Mouse (Mus musculus) C2C12 (cell line): ENCODE data around the gene D1Ertd622e. TPM values are rescaled to one million over a fixed set of nuclear protein-coding genes. Genes with fewer than 3 reads are reported as not detected.

Source experiments
- H3K27me3 ChIP-seq: one replicate; pipeline ENCODE4 v1.6.1; 2011; ENCODE audit not compliant: control insufficient read depth, insufficient read depth, insufficient read length
- H3K36me3 ChIP-seq: one replicate; pipeline ENCODE4 v1.6.1; 2011; ENCODE audit not compliant: control insufficient read depth, insufficient read depth
- H3K4me3 ChIP-seq: one replicate; pipeline ENCODE4 v1.5.1; 2011; ENCODE audit warnings: mild to moderate bottlenecking, control low read depth; ENCODE audit not compliant: poor library complexity, insufficient read depth, severe bottlenecking
- H3K79me2 ChIP-seq: one replicate; pipeline ENCODE4 v1.6.1; 2011; ENCODE audit not compliant: control insufficient read depth, insufficient read depth
- H3K79me3 ChIP-seq: one replicate; pipeline ENCODE4 v1.6.1; 2011; ENCODE audit warnings: low read depth, control low read depth
- H3ac ChIP-seq: one replicate; pipeline ENCODE3; 2011; ENCODE audit warnings: low read depth; ENCODE audit not compliant: control insufficient read depth, insufficient read length
- CEBPB ChIP-seq: IDR thresholded peaks from one replicate; pipeline ENCODE4 v1.6.1; 2011; ENCODE audit warnings: low read depth, mild to moderate bottlenecking, control low read depth, moderate library complexity
- CTCF ChIP-seq: IDR thresholded peaks from one replicate; pipeline ENCODE4 v1.5.1; 2011; ENCODE audit not compliant: control insufficient read depth, insufficient read depth, insufficient read length
- FOSL1 ChIP-seq: IDR thresholded peaks from one replicate; pipeline ENCODE4 v1.8.0; 2011; ENCODE audit warnings: mild to moderate bottlenecking, low read length; ENCODE audit not compliant: poor library complexity, insufficient read depth, severe bottlenecking
- MAX ChIP-seq: IDR thresholded peaks from one replicate; pipeline ENCODE4 v1.6.1; 2011; ENCODE audit warnings: mild to moderate bottlenecking, control low read depth
- MYOD1 ChIP-seq: IDR thresholded peaks from one replicate; pipeline ENCODE4 v1.6.1; 2011; ENCODE audit warnings: low read depth; ENCODE audit not compliant: control insufficient read depth, insufficient read length
- MYOG ChIP-seq: IDR thresholded peaks from one replicate; pipeline ENCODE4 v1.6.1; 2011; ENCODE audit not compliant: control insufficient read depth, insufficient read length; ENCODE audit errors: extremely low read depth
- USF1 ChIP-seq: IDR thresholded peaks from one replicate; pipeline ENCODE4 v1.6.1; 2011; ENCODE audit warnings: low read depth, mild to moderate bottlenecking, control low read depth, moderate library complexity
- polyA plus RNA-seq: library from polyadenylated mRNA; unstranded; fragments of >200 nt; fragmentation: generic; extraction: Trizol; gene quantifications from one replicate; pipeline ENCODE4 v1.2.1, GENCODE M21; 2012; ENCODE audit warnings: missing spikeins

The D1Ertd622e gene
- polyA plus RNA-seq, 1 experiment: 22.5 TPM

- Histone ChIP-seq H3K79me2 (no peaks in the 10 kb centered on the region), H3K27me3 (no peaks in the 10 kb centered on the region)
These were observed 32.0 kb upstream of the D1Ertd622e start for GRCm38 (mm10) chr1:97693825-97694224.

GRCm38 (mm10) chr1:97688756-97689155 is 26.9 kb upstream of the D1Ertd622e start:
- no peak overlapping the region for H3K4me3 ChIP-seq
- H3ac ChIP-seq: no peak overlapping the region
- H3K79me3 ChIP-seq: no peaks in the 10 kb centered on the region
- H3K79me2 ChIP-seq: no peaks in the 10 kb centered on the region
- H3K27me3 ChIP-seq: no peaks in the 10 kb centered on the region
- H3K36me3 ChIP-seq: no peaks in the 10 kb centered on the region
- TF ChIP-seq MYOG (no peak), MYOD1 (no peak), USF1 (no peak), FOSL1 (no peak), CTCF (no peak), MAX (no peak), CEBPB (no peak)

More at GRCm38 (mm10) chr1:97693825-97694224, 32.0 kb upstream of the D1Ertd622e start:
- TF ChIP-seq CTCF (no peak), USF1 (no peak), FOSL1 (no peak), MYOD1 (no peak), MAX (no peak), CEBPB (no peak), MYOG (no peak)
- Histone ChIP-seq H3K79me3 (no peaks in the 10 kb centered on the region), H3K36me3 (no peaks in the 10 kb centered on the region), H3K4me3 (no peak overlapping the region), H3ac (no peak overlapping the region)

GRCm38 (mm10) chr1:97676526-97677177 is 14.8 kb upstream of the D1Ertd622e start:
- Histone ChIP-seq H3K36me3 (no peaks in the 10 kb centered on the region), H3K4me3 (no peak overlapping the region), H3K79me3 (no peaks in the 10 kb centered on the region), H3K79me2 (no peaks in the 10 kb centered on the region), H3ac (no peak overlapping the region), H3K27me3 (no peaks in the 10 kb centered on the region)
- TF ChIP-seq MAX: no peak
- no peak for TF ChIP-seq MYOD1
- no peak for TF ChIP-seq MYOG
- no peak for TF ChIP-seq FOSL1
- TF ChIP-seq USF1: no peak
- TF ChIP-seq CTCF: no peak
- no peak for TF ChIP-seq CEBPB

GRCm38 (mm10) chr1:97676115-97676514 is 14.2 kb upstream of the D1Ertd622e start:
- H3ac ChIP-seq: no peak overlapping the region
- no peaks in the 10 kb centered on the region for H3K36me3 ChIP-seq
- TF ChIP-seq MYOG (no peak), CEBPB (no peak), CTCF (no peak), USF1 (no peak), MAX (no peak), MYOD1 (no peak), FOSL1 (no peak)

GRCm38 (mm10) chr1:97672849-97673248 is 11.0 kb upstream of the D1Ertd622e start:
- Histone ChIP-seq H3K79me2 (no peaks in the 10 kb centered on the region), H3K36me3 (no peaks in the 10 kb centered on the region), H3K79me3 (no peaks in the 10 kb centered on the region), H3K4me3 (no peak overlapping the region), H3ac (no peak overlapping the region), H3K27me3 (no peaks in the 10 kb centered on the region)
- peak; percentile 34 for TF ChIP-seq CEBPB
- TF ChIP-seq USF1: no peak
- no peak for TF ChIP-seq MYOD1
- TF ChIP-seq MAX: no peak
- no peak for TF ChIP-seq CTCF

More at GRCm38 (mm10) chr1:97676115-97676514, 14.2 kb upstream of the D1Ertd622e start:
- no peaks in the 10 kb centered on the region for H3K27me3 ChIP-seq
- no peak overlapping the region for H3K4me3 ChIP-seq
- no peaks in the 10 kb centered on the region for H3K79me2 ChIP-seq
- H3K79me3 ChIP-seq: no peaks in the 10 kb centered on the region

GRCm38 (mm10) chr1:97667288-97667687 is 5.4 kb upstream of the D1Ertd622e start:
- H3K4me3 ChIP-seq: no peak overlapping the region
- no peaks in the 10 kb centered on the region for H3K27me3 ChIP-seq
- no peak overlapping the region for H3ac ChIP-seq
- TF ChIP-seq MYOD1 (no peak), USF1 (no peak), MYOG (no peak), CEBPB (no peak), FOSL1 (no peak)
- no peaks in the 10 kb centered on the region for H3K79me2 ChIP-seq
- no peaks in the 10 kb centered on the region for H3K79me3 ChIP-seq
- no peaks in the 10 kb centered on the region for H3K36me3 ChIP-seq
